In the genomic region with DNA sequence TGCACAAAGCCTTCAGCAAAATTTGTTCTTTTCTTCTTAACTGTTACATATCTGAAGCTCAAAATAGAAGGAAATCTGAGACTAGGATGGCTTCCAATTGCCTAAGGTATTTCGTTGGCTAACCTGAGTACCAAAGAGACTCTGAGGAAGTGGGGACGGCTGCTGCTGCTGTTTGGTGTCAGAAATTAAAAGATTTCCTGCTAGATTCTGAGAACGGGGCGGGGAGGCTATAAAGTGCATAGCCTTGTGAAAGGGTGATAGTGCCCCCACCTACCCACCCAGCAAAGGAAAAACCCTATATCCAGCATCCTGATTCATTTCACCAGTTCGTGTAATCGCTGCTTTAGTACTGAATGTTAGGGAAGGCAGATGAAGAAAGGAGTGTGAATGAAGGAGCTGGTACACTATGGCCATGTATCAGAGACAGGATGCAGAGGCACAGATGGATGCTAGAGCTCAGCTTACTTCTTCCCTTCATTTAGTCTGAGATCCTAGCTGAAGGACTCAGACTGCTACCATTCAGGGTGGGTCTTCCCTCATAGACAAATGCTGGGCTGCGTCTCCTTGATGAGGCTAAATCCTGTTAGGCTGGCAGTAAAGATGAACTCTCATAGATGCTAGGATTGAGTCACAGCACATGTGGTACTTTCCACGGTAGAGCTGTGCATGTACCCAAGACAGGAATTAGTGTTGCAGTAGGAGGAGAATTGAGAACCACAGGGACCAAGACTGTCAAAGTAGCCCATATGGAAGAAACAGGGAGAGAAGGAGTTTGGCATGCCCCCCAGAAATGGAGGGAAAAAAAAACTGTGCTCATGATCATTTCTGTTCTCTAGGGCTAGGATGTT, we compare ENCODE assay signal across 14 mouse cellular contexts.
DNase-seq lines count a peak whose midpoint lies in the region; ATAC-seq and TF ChIP-seq lines count a peak whose summit lies in the region.
"Had no signal": no experiment of that assay in that cellular context is flagged by ENCODE, and none has a peak within 500 bp of the region (broad histone marks: within the 10 kb centered on the region; RNA-seq: fewer than 3 reads in every experiment).

No protein-coding gene starts in this region.

- 39% methylated on average over 8 of the region's 8 CpGs for WGBS in spleen, adult 2 months
- WGBS in intestine, embryonic 15.5 days = 75% methylated on average over 8 of the region's 8 CpGs

- TF ChIP-seq CTCF in spleen, adult 2 months (IDR thresholded peaks at IDR 0.05; ENCODE audit: extremely low read depth, insufficient read depth, insufficient read length, insufficient replicate concordance) = no peak

- no peaks in the 10 kb centered on the region for H3K36me3 ChIP-seq in spleen, adult 2 months (ENCODE audit: control insufficient read depth, insufficient read depth, low read length)
- no peaks in the 10 kb centered on the region for H3K36me3 ChIP-seq in intestine, embryonic 15.5 days
- H3K36me3 ChIP-seq: forebrain, embryonic 12.5 days; midbrain, embryonic 10.5 days had no signal

- TF ChIP-seq POLR2A in spleen, adult 2 months (IDR thresholded peaks at IDR 0.05; ENCODE audit: low read depth, low read length) = no peak

- H3K4me1 ChIP-seq in spleen, adult 2 months (ENCODE audit: control insufficient read depth, insufficient read depth, insufficient read length) = peaks cover 8% of the 10 kb centered on the region; the same call in 1 of the 2 replicates
- no peaks in the 10 kb centered on the region for H3K4me1 ChIP-seq in intestine, embryonic 15.5 days (replicated peaks)
- H3K4me1 ChIP-seq: forebrain, embryonic 12.5 days had no signal

- no peak overlapping the region for H3K4me3 ChIP-seq in spleen, adult 2 months (ENCODE audit: extremely low read depth, insufficient read depth, insufficient read length)
- H3K4me3 ChIP-seq in intestine, embryonic 15.5 days (replicated peaks) = no peak overlapping the region
- H3K4me3 ChIP-seq: forebrain, embryonic 12.5 days; heart, adult 2 months; midbrain, embryonic 10.5 days; myocyte had no signal

- peak; percentile 17 to 33 for DNase-seq in frontal cortex, postnatal 36 days (ENCODE audit: low spot score in 2 of 2)
- no peak for DNase-seq in frontal cortex, postnatal 14 days (ENCODE audit: low spot score in 2 of 2)
- DNase-seq in spleen, adult 2 months (ENCODE audit: low read depth in 1 of 2, low spot score in 2 of 2) = peak in 1 of 2 experiments; percentile 12
- no peak for DNase-seq in spleen, adult 12 weeks (ENCODE audit: low spot score)
- DNase-seq in left cerebral cortex, postnatal 25 days (ENCODE audit: low spot score in 2 of 2) = peak; percentile 23 to 63
- DNase-seq in thymus, postnatal 36 days = peak; percentile 25 to 30
- no peak for DNase-seq in kidney, adult 18-20 months
- DNase-seq: cerebellum, postnatal 14 days; heart, adult 2 months; kidney, adult 9 months had no signal

- H3K9me3 ChIP-seq in intestine, embryonic 15.5 days = no peaks in the 10 kb centered on the region
- H3K9me3 ChIP-seq: forebrain, embryonic 12.5 days; midbrain, embryonic 10.5 days had no signal

- H3K9ac ChIP-seq in intestine, embryonic 15.5 days = no peak overlapping the region
- H3K9ac ChIP-seq: forebrain, embryonic 12.5 days had no signal

- H3K27me3 ChIP-seq in spleen, adult 2 months (ENCODE audit: control insufficient read depth, insufficient read depth, low read length) = no peaks in the 10 kb centered on the region
- H3K27me3 ChIP-seq in intestine, embryonic 15.5 days (replicated peaks) = no peaks in the 10 kb centered on the region

- H3K4me2 ChIP-seq in intestine, embryonic 15.5 days (replicated peaks) = no peak overlapping the region
- H3K4me2 ChIP-seq: forebrain, embryonic 12.5 days had no signal

- peak overlapping the region; percentile 84 for H3K27ac ChIP-seq in spleen, adult 2 months (ENCODE audit: insufficient read depth, low read length)
- H3K27ac ChIP-seq in intestine, embryonic 15.5 days = no peak overlapping the region
- H3K27ac ChIP-seq: forebrain, embryonic 12.5 days had no signal

- ATAC-seq in intestine, embryonic 15.5 days = no peak

- intact Hi-C loops in left cerebral cortex, postnatal 25 days (cut with DNase I) = loop anchor here (5.0 kb wide), 1 partner anchor 484 kb away; no protein-coding TSS in a partner anchor

Comparison
In these comparisons a context has a peak if more than half of its experiments do, and no peak if none do; other contexts are left out.
1. DNase-seq: peak in frontal cortex, postnatal 36 days (2 of 2), left cerebral cortex, postnatal 25 days (2 of 2) and thymus, postnatal 36 days (2 of 2); none in frontal cortex, postnatal 14 days (0 of 2), spleen, adult 12 weeks (single experiment) and kidney, adult 18-20 months (single experiment).